Comparison of ENCODE assay signal across 17 mouse cellular contexts in the genomic region with DNA sequence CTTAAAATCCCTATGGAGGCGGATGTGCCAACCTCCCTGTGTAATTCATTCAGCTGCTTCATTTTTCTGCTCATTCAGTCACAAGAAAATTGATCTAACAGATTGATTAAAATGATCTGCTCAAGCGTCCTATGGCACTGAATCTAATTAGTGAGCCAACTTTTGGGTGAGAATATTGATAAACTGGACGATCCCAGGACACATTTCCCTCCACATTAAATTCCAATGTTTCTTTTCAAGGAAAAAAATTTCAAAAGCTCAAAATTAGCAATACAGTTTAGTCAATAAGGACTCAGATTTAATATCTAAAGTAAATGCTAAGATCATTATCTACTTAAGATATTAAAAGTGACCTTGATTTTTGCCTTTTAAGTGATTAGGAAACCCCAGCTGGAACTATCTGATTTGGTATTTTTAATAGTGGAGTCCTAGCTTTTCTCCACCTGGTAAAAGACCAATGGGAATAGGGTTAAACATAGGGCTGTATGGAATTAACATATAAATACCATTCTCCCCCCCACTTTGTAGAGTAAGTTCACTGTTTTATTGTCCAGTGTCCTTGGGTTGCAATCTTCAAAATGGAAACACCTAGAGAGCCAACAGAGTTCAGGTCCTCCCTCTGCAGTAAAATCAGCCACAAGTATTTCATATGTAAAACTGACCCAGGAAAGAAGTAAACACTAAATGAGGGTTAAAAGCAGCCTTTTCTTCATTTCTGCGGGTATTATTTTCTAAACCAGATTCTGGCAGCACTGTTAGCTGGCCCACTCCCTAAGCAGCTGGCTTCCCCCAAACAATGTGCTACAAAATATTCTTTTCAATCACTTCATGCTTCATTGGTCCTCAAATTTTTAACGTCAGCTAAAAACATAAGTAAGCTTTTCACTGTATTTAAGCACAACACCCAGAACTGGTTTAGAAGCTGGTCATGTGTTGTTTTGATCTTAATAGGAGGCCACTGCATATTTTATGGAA. TPM values are rescaled to one million over a fixed set of nuclear protein-coding genes. Genes with fewer than 3 reads are reported as not detected.
DNase-seq lines count a peak whose midpoint lies in the region; ATAC-seq lines count a peak whose summit lies in the region.
"Had no signal": no experiment of that assay in that cellular context is flagged by ENCODE, and none has a peak within 500 bp of the region (broad histone marks: within the 10 kb centered on the region; RNA-seq: fewer than 3 reads in every experiment).

No protein-coding gene starts in this region.

- H3K36me3 ChIP-seq in neural tube, embryonic 13.5 days: peaks cover 39% of the 10 kb centered on the region
- H3K36me3 ChIP-seq in forebrain, embryonic 16.5 days (ENCODE audit: control insufficient read depth, insufficient read depth): no peaks in the 10 kb centered on the region; the same call in 1 of the 2 replicates
- H3K36me3 ChIP-seq in macrophage (ENCODE audit: inconsistent target): 0 out of 2 replicates have a peak, but pooled peaks cover 5% of the 10 kb centered on the region

- WGBS in neural tube, embryonic 13.5 days: 32% methylated on average over 5 of the region's 5 CpGs
- WGBS in forebrain, embryonic 16.5 days: 13% methylated on average over 5 of the region's 5 CpGs
- WGBS in macrophage (ENCODE audit: missing documents): 97% methylated on average over 5 of the region's 5 CpGs

- no peaks in the 10 kb centered on the region for H3K27me3 ChIP-seq in neural tube, embryonic 13.5 days
- H3K27me3 ChIP-seq in forebrain, embryonic 16.5 days (replicated peaks; ENCODE audit: control insufficient read depth, insufficient read depth, low read length): no peaks in the 10 kb centered on the region
- H3K27me3 ChIP-seq: neural tube, embryonic 12.5 days had no signal

- H3K79me2 ChIP-seq in macrophage (ENCODE audit: inconsistent target): no peaks in the 10 kb centered on the region

- no peak for DNase-seq in neural tube, embryonic 10.5 days (ENCODE audit: extremely low spot score, low spot score)
- no peak for DNase-seq in cerebellum, adult 11 months
- no peak for DNase-seq in gastrocnemius, adult 8-10 months (ENCODE audit: low spot score in 2 of 2)
- DNase-seq in adrenal gland, postnatal 10 days: no peak
- no peak for DNase-seq in embryo, embryonic 11 days
- DNase-seq: B cell, adult 2 months; cerebellum, adult 11-12 months; gastrocnemius, postnatal 10 days; heart, postnatal 4 days; kidney, adult 9 months; lung, postnatal 4 days had no signal

- no peak overlapping the region for H3K4me2 ChIP-seq in neural tube, embryonic 13.5 days
- H3K4me2 ChIP-seq in forebrain, embryonic 16.5 days (ENCODE audit: low read length): no peak overlapping the region
- H3K4me2 ChIP-seq: neural tube, embryonic 12.5 days had no signal

- no peak overlapping the region for H3K9ac ChIP-seq in neural tube, embryonic 13.5 days
- H3K9ac ChIP-seq in forebrain, embryonic 16.5 days (replicated peaks; ENCODE audit: low read depth, low read length): no peak overlapping the region
- H3K9ac ChIP-seq: liver, embryonic 14.5 days; neural tube, embryonic 12.5 days had no signal

- H3K27ac ChIP-seq in neural tube, embryonic 13.5 days (replicated peaks): peak overlapping the region; percentile 61
- H3K27ac ChIP-seq in forebrain, embryonic 16.5 days (ENCODE audit: low read length): peak overlapping the region; percentile 58
- 0 out of 2 replicates have a peak overlapping the region, but pooled peaks have one; percentile 42 for H3K27ac ChIP-seq in macrophage
- H3K27ac ChIP-seq: limb, embryonic 10.5 days; liver, embryonic 14.5 days had no signal

- peaks cover 20% of the 10 kb centered on the region for H3K4me1 ChIP-seq in neural tube, embryonic 13.5 days (replicated peaks)
- peaks cover 14% of the 10 kb centered on the region for H3K4me1 ChIP-seq in forebrain, embryonic 16.5 days (replicated peaks; ENCODE audit: control insufficient read depth, insufficient read depth, low read length)
- H3K4me1 ChIP-seq: limb, embryonic 10.5 days had no signal

- no peak for ATAC-seq in neural tube, embryonic 13.5 days (ENCODE audit: low read depth)
- peak; percentile 62 for ATAC-seq in forebrain, embryonic 16.5 days

- H3K9me3 ChIP-seq in neural tube, embryonic 13.5 days: no peaks in the 10 kb centered on the region
- H3K9me3 ChIP-seq in forebrain, embryonic 16.5 days (ENCODE audit: control insufficient read depth, low read length): no peaks in the 10 kb centered on the region
- H3K9me3 ChIP-seq: limb, embryonic 10.5 days; neural tube, embryonic 12.5 days had no signal

- no peak overlapping the region for H3K4me3 ChIP-seq in neural tube, embryonic 13.5 days
- no peak overlapping the region for H3K4me3 ChIP-seq in forebrain, embryonic 16.5 days (replicated peaks; ENCODE audit: low read length)
- H3K4me3 ChIP-seq in macrophage (ENCODE audit: inconsistent target): no peak overlapping the region
- H3K4me3 ChIP-seq: limb, embryonic 10.5 days; neural tube, embryonic 12.5 days had no signal

RNA-seq across cellular contexts. Expression of gene Dars, which starts 16.9 kb away (rescaled TPM):
- polyA plus RNA-seq in neural tube, embryonic 13.5 days (2015; fragmentation: Nextera tagmentation; extraction: Ambion mirVana): 159 and 162 TPM in 2 replicates
- 136 and 159 TPM in 2 replicates for polyA plus RNA-seq in forebrain, embryonic 16.5 days (2015; fragmentation: Nextera tagmentation; extraction: Ambion mirVana)
- 10 to 100 TPM; 16.3 to 76.0 (median 32.1) TPM for total RNA-seq in macrophage (2018; cell fraction: chromatin; rRNA removed)
- 10 to 100 TPM; 50.4 to 90.2 (median 65.7) TPM for total RNA-seq in macrophage (2018; cell fraction: cytosol; rRNA removed)
- total RNA-seq in macrophage (2018; cell fraction: nucleus; rRNA removed): 10 to 100 TPM; 17.6 to 75.8 (median 31.8) TPM
- 51.7 to 126 TPM (median 88.1 TPM) in 3 replicates for polyA plus RNA-seq in macrophage (2018)
- total RNA-seq in gastrocnemius, adult 8-10 months (2022): 10 to 100 TPM; 60.3 to 73.0 (median 68.2) TPM
- total RNA-seq in adrenal gland, postnatal 10 days (2021): 10 to 100 TPM; 81.5 to 92.3 TPM

RNA-seq across cellular contexts. Expression of gene Mcm6, which starts 40.8 kb away (rescaled TPM):
- polyA plus RNA-seq in neural tube, embryonic 13.5 days (2015; fragmentation: Nextera tagmentation; extraction: Ambion mirVana): 66.4 and 74.4 TPM in 2 replicates
- polyA plus RNA-seq in forebrain, embryonic 16.5 days (2015; fragmentation: Nextera tagmentation; extraction: Ambion mirVana): 95.3 and 113 TPM in 2 replicates
- 10 to 100 TPM in 17 of 26 experiments, 1 to 10 TPM in 9; 3.0 to 37.9 (median 18.3) TPM for total RNA-seq in macrophage (2018; cell fraction: chromatin; rRNA removed)
- total RNA-seq in macrophage (2018; cell fraction: cytosol; rRNA removed): 10 to 100 TPM; 24.7 to 56.7 (median 34.3) TPM
- 100 to 1,000 TPM in 1 of 26 experiments, 10 to 100 TPM in 22, 1 to 10 TPM in 3; 9.7 to 130 (median 21.4) TPM for total RNA-seq in macrophage (2018; cell fraction: nucleus; rRNA removed)
- 23.2 to 176 TPM (median 54.1 TPM) in 3 replicates for polyA plus RNA-seq in macrophage (2018)
- total RNA-seq in gastrocnemius, adult 8-10 months (2022): 1 to 10 TPM; 1.7 to 2.2 (median 1.9) TPM
- total RNA-seq in adrenal gland, postnatal 10 days (2021): 10 to 100 TPM; 50.0 to 66.8 TPM
